9 mouse cellular contexts compared by ENCODE assay signal in genomic region chr8:125068146-125068905, GRCm38 (mm10). TPM values are rescaled to one million over a fixed set of nuclear protein-coding genes. Genes with fewer than 3 reads are reported as not detected.
DNase-seq lines count a peak whose midpoint lies in the region; ATAC-seq and TF ChIP-seq lines count a peak whose summit lies in the region.
"Had no signal": no experiment of that assay in that cellular context is flagged by ENCODE, and none has a peak within 500 bp of the region (broad histone marks: within the 10 kb centered on the region; RNA-seq: fewer than 3 reads in every experiment).

No protein-coding gene starts in this region.

- ATAC-seq in forebrain, embryonic 15.5 days (replicated peaks), result no peak
- ATAC-seq in forebrain, embryonic 12.5 days (ENCODE audit: low FRiP score), result no peak
- ATAC-seq in lung, embryonic 16.5 days (ENCODE audit: low read depth), result no peak
- no peak for ATAC-seq in hindbrain, postnatal 0 days
- ATAC-seq in neural tube, embryonic 15.5 days (ENCODE audit: low FRiP score), result no peak

- no peak for DNase-seq in lung, adult 2 months
- DNase-seq in hindbrain, postnatal 0 days (ENCODE audit: low spot score), result no peak
- DNase-seq in cerebellum, postnatal 36 days, result no peak
- DNase-seq in cerebellum, postnatal 10 days, result no peak
- DNase-seq: cerebellum, adult 11 months had no signal

- peak overlapping the region; percentile 67 for H3K27ac ChIP-seq in forebrain, embryonic 15.5 days (replicated peaks)
- no peak overlapping the region for H3K27ac ChIP-seq in forebrain, embryonic 12.5 days
- peak overlapping the region; percentile 89 for H3K27ac ChIP-seq in lung, embryonic 16.5 days (ENCODE audit: low read length)
- peak overlapping the region; percentile 83 for H3K27ac ChIP-seq in hindbrain, postnatal 0 days
- peak overlapping the region; percentile 79 for H3K27ac ChIP-seq in neural tube, embryonic 15.5 days (replicated peaks)

- H3K27me3 ChIP-seq in forebrain, embryonic 15.5 days, result no peaks in the 10 kb centered on the region
- H3K27me3 ChIP-seq in forebrain, embryonic 12.5 days, result 0 out of 2 replicates have a peak, but pooled peaks cover 3% of the 10 kb centered on the region
- no peaks in the 10 kb centered on the region for H3K27me3 ChIP-seq in lung, embryonic 16.5 days (ENCODE audit: control insufficient read depth, insufficient read depth, low read depth, low read length)
- no peaks in the 10 kb centered on the region for H3K27me3 ChIP-seq in hindbrain, postnatal 0 days (ENCODE audit: insufficient read depth, low read length)
- H3K27me3 ChIP-seq in neural tube, embryonic 15.5 days (replicated peaks), result no peaks in the 10 kb centered on the region

- H3K4me1 ChIP-seq in forebrain, embryonic 15.5 days, result peaks cover 17% of the 10 kb centered on the region; the same call in 1 of the 2 replicates
- 0 out of 2 replicates have a peak, but pooled peaks cover 3% of the 10 kb centered on the region for H3K4me1 ChIP-seq in forebrain, embryonic 12.5 days
- H3K4me1 ChIP-seq in lung, embryonic 16.5 days (replicated peaks; ENCODE audit: control insufficient read depth, insufficient read depth, low read length), result peaks cover 15% of the 10 kb centered on the region
- peaks cover 5% of the 10 kb centered on the region for H3K4me1 ChIP-seq in lung, adult 2 months (ENCODE audit: control insufficient read depth, insufficient read depth, low read length)
- 0 out of 2 replicates have a peak, but pooled peaks cover 4% of the 10 kb centered on the region for H3K4me1 ChIP-seq in hindbrain, postnatal 0 days (ENCODE audit: insufficient read depth, low read length)
- peaks cover 14% of the 10 kb centered on the region for H3K4me1 ChIP-seq in neural tube, embryonic 15.5 days

- no peaks in the 10 kb centered on the region for H3K36me3 ChIP-seq in forebrain, embryonic 15.5 days
- no peaks in the 10 kb centered on the region for H3K36me3 ChIP-seq in forebrain, embryonic 12.5 days (replicated peaks)
- H3K36me3 ChIP-seq in lung, embryonic 16.5 days (ENCODE audit: control insufficient read depth, insufficient read depth, low read length), result no peaks in the 10 kb centered on the region
- H3K36me3 ChIP-seq in hindbrain, postnatal 0 days (ENCODE audit: insufficient read depth, low read length), result no peaks in the 10 kb centered on the region
- no peaks in the 10 kb centered on the region for H3K36me3 ChIP-seq in neural tube, embryonic 15.5 days

- no peak for TF ChIP-seq POLR2A in lung, adult 2 months (IDR thresholded peaks at IDR 0.05; ENCODE audit: borderline replicate concordance, extremely low read depth, low read depth, low read length)

- H3K4me2 ChIP-seq in forebrain, embryonic 15.5 days (replicated peaks), result no peak overlapping the region
- no peak overlapping the region for H3K4me2 ChIP-seq in forebrain, embryonic 12.5 days
- no peak overlapping the region for H3K4me2 ChIP-seq in lung, embryonic 16.5 days (ENCODE audit: low read depth, low read length)
- H3K4me2 ChIP-seq in hindbrain, postnatal 0 days (ENCODE audit: low read depth, low read length), result no peak overlapping the region
- H3K4me2 ChIP-seq in neural tube, embryonic 15.5 days, result no peak overlapping the region

- TF ChIP-seq CTCF in lung, adult 2 months (IDR thresholded peaks at IDR 0.05; ENCODE audit: insufficient read depth, low read length), result no peak
- peak; percentile 32; the same call in 1 of the 2 replicates for TF ChIP-seq CTCF in hindbrain, postnatal 0 days (IDR thresholded peaks at IDR 0.05; ENCODE audit: low read depth)

- H3K4me3 ChIP-seq in forebrain, embryonic 15.5 days, result no peak overlapping the region
- H3K4me3 ChIP-seq in forebrain, embryonic 12.5 days (replicated peaks), result no peak overlapping the region
- H3K4me3 ChIP-seq in lung, embryonic 16.5 days (ENCODE audit: low read length), result no peak overlapping the region
- H3K4me3 ChIP-seq in lung, adult 2 months (replicated peaks; ENCODE audit: extremely low read depth, low read depth, low read length), result no peak overlapping the region
- H3K4me3 ChIP-seq in hindbrain, postnatal 0 days (ENCODE audit: low read length), result no peak overlapping the region
- no peak overlapping the region for H3K4me3 ChIP-seq in neural tube, embryonic 15.5 days (replicated peaks)

- no peaks in the 10 kb centered on the region for H3K9me3 ChIP-seq in forebrain, embryonic 15.5 days
- H3K9me3 ChIP-seq in forebrain, embryonic 12.5 days, result no peaks in the 10 kb centered on the region
- H3K9me3 ChIP-seq in lung, embryonic 16.5 days (ENCODE audit: control insufficient read depth, low read length), result no peaks in the 10 kb centered on the region
- H3K9me3 ChIP-seq in hindbrain, postnatal 0 days (ENCODE audit: low read length), result no peaks in the 10 kb centered on the region
- H3K9me3 ChIP-seq in neural tube, embryonic 15.5 days (replicated peaks), result no peaks in the 10 kb centered on the region

- WGBS in forebrain, embryonic 15.5 days, result 79% methylated on average over 6 of the region's 6 CpGs
- WGBS in forebrain, embryonic 12.5 days, result 83% methylated on average over 6 of the region's 6 CpGs
- 79% methylated on average over 6 of the region's 6 CpGs for WGBS in lung, embryonic 16.5 days
- WGBS in lung, adult 2 months, result 62% methylated on average over 6 of the region's 6 CpGs
- 86% methylated on average over 6 of the region's 6 CpGs for WGBS in hindbrain, postnatal 0 days
- 83% methylated on average over 6 of the region's 6 CpGs for WGBS in neural tube, embryonic 15.5 days

- no peak overlapping the region for H3K9ac ChIP-seq in forebrain, embryonic 15.5 days (replicated peaks)
- no peak overlapping the region for H3K9ac ChIP-seq in forebrain, embryonic 12.5 days
- H3K9ac ChIP-seq in lung, embryonic 16.5 days (ENCODE audit: low read length), result no peak overlapping the region
- no peak overlapping the region for H3K9ac ChIP-seq in hindbrain, postnatal 0 days (replicated peaks; ENCODE audit: low read length)
- H3K9ac ChIP-seq in neural tube, embryonic 15.5 days (replicated peaks), result no peak overlapping the region

RNA-seq across cellular contexts. Expression of gene Disc1, which starts 14.3 kb away (rescaled TPM):
- 1.2 TPM in 2 replicates for polyA plus RNA-seq in forebrain, embryonic 15.5 days (2015; fragmentation: Nextera tagmentation; extraction: Ambion mirVana)
- polyA plus RNA-seq in forebrain, embryonic 12.5 days (2016; fragmentation: Nextera tagmentation; extraction: Ambion mirVana), result 0.63 and 2.3 TPM in 2 replicates
- 2.6 and 2.8 TPM in 2 replicates for polyA plus RNA-seq in lung, embryonic 16.5 days (2015; fragmentation: Nextera tagmentation; extraction: Ambion mirVana)
- 1.1 and 1.4 TPM in 2 replicates for polyA plus RNA-seq in lung, adult 2 months (2012; rRNA removed)
- 7.1 and 10.7 TPM in 2 replicates for total RNA-seq in hindbrain, postnatal 0 days (2014; rRNA removed)
- polyA plus RNA-seq in hindbrain, postnatal 0 days (2015; fragmentation: Nextera tagmentation; extraction: Ambion mirVana), result 2.2 and 2.5 TPM in 2 replicates
- 1.8 TPM in 2 replicates for polyA plus RNA-seq in neural tube, embryonic 15.5 days (2015; fragmentation: Nextera tagmentation; extraction: Ambion mirVana)

RNA-seq across cellular contexts. Expression of gene Tsnax, which starts 55.5 kb away (rescaled TPM):
- 148 and 159 TPM in 2 replicates for polyA plus RNA-seq in forebrain, embryonic 15.5 days (2015; fragmentation: Nextera tagmentation; extraction: Ambion mirVana)
- 122 and 134 TPM in 2 replicates for polyA plus RNA-seq in forebrain, embryonic 12.5 days (2016; fragmentation: Nextera tagmentation; extraction: Ambion mirVana)
- polyA plus RNA-seq in lung, embryonic 16.5 days (2015; fragmentation: Nextera tagmentation; extraction: Ambion mirVana), result 108 and 112 TPM in 2 replicates
- polyA plus RNA-seq in lung, adult 2 months (2012; rRNA removed), result 29.1 and 40.2 TPM in 2 replicates
- 81.1 and 89.5 TPM in 2 replicates for total RNA-seq in hindbrain, postnatal 0 days (2014; rRNA removed)
- polyA plus RNA-seq in hindbrain, postnatal 0 days (2015; fragmentation: Nextera tagmentation; extraction: Ambion mirVana), result 176 and 177 TPM in 2 replicates
- 176 and 192 TPM in 2 replicates for polyA plus RNA-seq in neural tube, embryonic 15.5 days (2015; fragmentation: Nextera tagmentation; extraction: Ambion mirVana)
